Mouse (Mus musculus) ES-Bruce4 (cell line): ENCODE measurements around the gene Pnliprp1. TPM values are rescaled to one million over a fixed set of nuclear protein-coding genes. Genes with fewer than 3 reads are reported as not detected.

Experiments
- H3K27ac ChIP-seq: 2 replicates; pipeline ENCODE4 v1.5.1; 2012; ENCODE audit warnings: low read length, inconsistent platforms; ENCODE audit not compliant: insufficient read depth
- H3K27me3 ChIP-seq: 2 replicates; pipeline ENCODE4 v1.6.1; 2012; ENCODE audit warnings: mild to moderate bottlenecking, low read length, inconsistent platforms; ENCODE audit not compliant: control insufficient read depth, poor library complexity, insufficient read depth, severe bottlenecking
- H3K36me3 ChIP-seq: 2 replicates; pipeline ENCODE4 v1.6.1; 2012; ENCODE audit warnings: inconsistent platforms, mild to moderate bottlenecking, low read length, moderate library complexity; ENCODE audit not compliant: control insufficient read depth, poor library complexity, insufficient read depth, severe bottlenecking
- H3K4me1 ChIP-seq: one replicate; pipeline ENCODE4 v1.8.1; 2011; ENCODE audit warnings: low read length; ENCODE audit not compliant: control insufficient read depth, insufficient read depth
- H3K4me3 ChIP-seq: 2 replicates; pipeline ENCODE4 v1.5.1; 2011; ENCODE audit warnings: low read depth, mild to moderate bottlenecking, low read length
- H3K9ac ChIP-seq: 2 replicates; pipeline ENCODE4 v1.6.1; 2012; ENCODE audit warnings: low read depth, mild to moderate bottlenecking, inconsistent platforms; ENCODE audit not compliant: poor library complexity, severe bottlenecking
- H3K9me3 ChIP-seq: replicated peaks from 2 replicates; pipeline ENCODE4 v1.6.1; 2012; ENCODE audit warnings: mild to moderate bottlenecking, low read length, inconsistent platforms; ENCODE audit not compliant: control insufficient read depth, poor library complexity, insufficient read depth, severe bottlenecking
- CTCF ChIP-seq: IDR thresholded peaks from one replicate; pipeline ENCODE4 v1.8.1; 2011; ENCODE audit warnings: low read depth, low read length
- EP300 ChIP-seq: IDR thresholded peaks from 2 replicates; pipeline ENCODE4 v1.6.1; 2011; ENCODE audit warnings: low read depth, low read length; ENCODE audit not compliant: insufficient read depth
- POLR2A ChIP-seq: IDR thresholded peaks from one replicate; pipeline ENCODE4 v1.8.1; 2011; ENCODE audit warnings: low read length; ENCODE audit not compliant: insufficient read depth
- polyA plus RNA-seq: library from polyadenylated mRNA; stranded (reverse); fragments of >200 nt; gene quantifications from 2 replicates; pipeline ENCODE4 v1.2.4, GENCODE M21; 2011; ENCODE audit warnings: low read depth; ENCODE audit not compliant: missing spikeins, insufficient read depth, insufficient read length

The Pnliprp1 gene
- polyA plus RNA-seq, 1 experiment = not detected

GRCm38 (mm10) chr19:58781566-58781965 lies 52.9 kb downstream of the Pnliprp1 start:
- no peaks in the 10 kb centered on the region for H3K27me3 ChIP-seq
- no peaks in the 10 kb centered on the region for H3K9me3 ChIP-seq
- no peak overlapping the region for H3K9ac ChIP-seq
- TF ChIP-seq POLR2A = no peak
- no peak for TF ChIP-seq EP300
- no peak for TF ChIP-seq CTCF
- no peaks in the 10 kb centered on the region for H3K36me3 ChIP-seq
- no peaks in the 10 kb centered on the region for H3K4me1 ChIP-seq
- H3K4me3 ChIP-seq = no peak overlapping the region
- H3K27ac ChIP-seq = no peak overlapping the region

GRCm38 (mm10) chr19:58783938-58784337 lies 55.3 kb downstream of the Pnliprp1 start:
- H3K4me1 ChIP-seq = no peaks in the 10 kb centered on the region
- no peak for TF ChIP-seq CTCF
- no peak overlapping the region for H3K9ac ChIP-seq
- H3K9me3 ChIP-seq = no peaks in the 10 kb centered on the region
- H3K27ac ChIP-seq = no peak overlapping the region
- no peaks in the 10 kb centered on the region for H3K27me3 ChIP-seq
- H3K36me3 ChIP-seq = no peaks in the 10 kb centered on the region
- H3K4me3 ChIP-seq = no peak overlapping the region

- no peaks in the 10 kb centered on the region for H3K27me3 ChIP-seq
- H3K9me3 ChIP-seq = no peaks in the 10 kb centered on the region
- TF ChIP-seq CTCF (no peak), POLR2A (no peak), EP300 (no peak)
- no peaks in the 10 kb centered on the region for H3K36me3 ChIP-seq
- H3K9ac ChIP-seq = no peak overlapping the region
- H3K4me3 ChIP-seq = no peak overlapping the region
- H3K4me1 ChIP-seq = no peaks in the 10 kb centered on the region
- H3K27ac ChIP-seq = no peak overlapping the region
Observed at GRCm38 (mm10) chr19:58789194-58789593, 60.5 kb downstream of the Pnliprp1 start.

Other genes starting within 250 kb of the Pnliprp1 start
- not detected in 2 replicates for gene Ccdc172, start 216.9 kb upstream of the Pnliprp1 start, polyA plus RNA-seq
- gene Pnlip, start 76.4 kb upstream of the Pnliprp1 start, polyA plus RNA-seq = not detected in 2 replicates
- 0.90 TPM in 1 of 2 replicates, not detected in the other for gene Pnliprp2, start 30.8 kb downstream of the Pnliprp1 start, polyA plus RNA-seq
- gene 1700019N19Rik, start 65.6 kb downstream of the Pnliprp1 start, polyA plus RNA-seq = not detected in 2 replicates
- 1.1 and 1.9 TPM in 2 replicates for gene Eno4, start 214.5 kb downstream of the Pnliprp1 start, polyA plus RNA-seq
- 6.0 and 6.8 TPM in 2 replicates for gene Hspa12a, start 214.8 kb downstream of the Pnliprp1 start, polyA plus RNA-seq